Mouse (Mus musculus): Measurements from ENCODE around the gene Tle3. TPM values are rescaled to one million over a fixed set of nuclear protein-coding genes. Genes with fewer than 3 reads are reported as not detected.

Tle3 gene
- polyA plus RNA-seq, 1 experiment: 39.1 TPM

DNA sequence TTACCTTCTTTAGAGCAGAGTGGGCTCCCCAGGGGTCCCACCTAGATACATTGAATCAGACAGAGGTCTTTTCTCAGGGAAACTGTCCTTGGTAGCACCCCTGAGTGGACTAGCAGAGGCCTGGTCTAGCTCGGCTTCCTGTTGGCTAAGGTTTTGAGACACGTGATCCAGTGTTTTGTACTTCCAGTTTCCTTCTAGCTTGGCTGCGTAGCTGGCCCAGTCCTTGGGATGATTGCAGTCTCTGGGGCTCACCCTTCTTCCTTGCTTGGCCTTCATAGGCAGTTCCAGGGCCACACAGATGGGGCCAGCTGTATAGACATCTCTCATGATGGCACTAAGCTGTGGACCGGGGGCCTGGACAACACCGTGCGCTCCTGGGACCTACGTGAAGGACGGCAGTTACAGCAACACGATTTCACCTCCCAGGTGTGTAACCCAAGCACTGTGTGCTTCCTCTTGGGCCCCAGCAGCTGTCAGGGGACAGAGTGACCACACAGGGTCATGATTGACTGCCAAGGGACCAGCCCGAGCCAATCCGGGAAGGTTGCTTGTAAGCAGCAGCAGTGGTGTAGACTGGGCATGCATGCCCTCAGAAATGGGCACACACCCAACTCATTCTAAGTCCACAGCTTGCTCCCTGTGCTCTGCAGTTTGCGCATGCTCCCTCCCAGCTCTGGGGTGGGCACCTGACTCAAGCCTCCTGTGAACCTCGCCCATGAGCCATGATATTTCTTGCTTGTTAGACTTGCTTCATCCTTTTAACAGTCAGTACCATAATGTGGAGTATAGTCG is 41.7 kb downstream of the Tle3 start:
- no peak overlapping the region for H3K4me3 ChIP-seq (ENCODE audit: insufficient read depth, poor library complexity, severe bottlenecking)
- peaks cover 83% of the 10 kb centered on the region for H3K36me3 ChIP-seq (ENCODE audit: control insufficient read depth, insufficient read depth)
- TF ChIP-seq CEBPB (IDR thresholded peaks at IDR 0.05; ENCODE audit: low read depth): no peak
- no peak for TF ChIP-seq MYOD1 (IDR thresholded peaks at IDR 0.05; ENCODE audit: control insufficient read depth, insufficient read length, low read depth)
- no peak for TF ChIP-seq FOSL1 (IDR thresholded peaks at IDR 0.05; ENCODE audit: insufficient read depth, low read length, poor library complexity, severe bottlenecking)
- no peak for TF ChIP-seq MYOG (IDR thresholded peaks at IDR 0.05; ENCODE audit: control insufficient read depth, extremely low read depth, insufficient read length)
- no peak for TF ChIP-seq CTCF (IDR thresholded peaks at IDR 0.05; ENCODE audit: control insufficient read depth, insufficient read depth, insufficient read length)
- no peak for TF ChIP-seq USF1 (IDR thresholded peaks at IDR 0.05; ENCODE audit: low read depth)
- TF ChIP-seq MAX (IDR thresholded peaks at IDR 0.05): no peak
- no peaks in the 10 kb centered on the region for H3K79me3 ChIP-seq (ENCODE audit: low read depth)
- no peaks in the 10 kb centered on the region for H3K27me3 ChIP-seq (ENCODE audit: control insufficient read depth, insufficient read depth, insufficient read length)
- H3ac ChIP-seq (ENCODE audit: control insufficient read depth, insufficient read length, low read depth): no peak overlapping the region
- no peaks in the 10 kb centered on the region for H3K79me2 ChIP-seq (ENCODE audit: control insufficient read depth, insufficient read depth)

GRCm38 (mm10) chr9:61416571-61416970 is 44.4 kb downstream of the Tle3 start:
- H3K79me3 ChIP-seq (ENCODE audit: low read depth): no peaks in the 10 kb centered on the region
- H3K79me2 ChIP-seq (ENCODE audit: control insufficient read depth, insufficient read depth): no peaks in the 10 kb centered on the region
- no peak for TF ChIP-seq CEBPB (IDR thresholded peaks at IDR 0.05; ENCODE audit: low read depth)
- TF ChIP-seq FOSL1 (IDR thresholded peaks at IDR 0.05; ENCODE audit: insufficient read depth, low read length, poor library complexity, severe bottlenecking): no peak
- TF ChIP-seq MAX (IDR thresholded peaks at IDR 0.05): no peak
- no peak for TF ChIP-seq CTCF (IDR thresholded peaks at IDR 0.05; ENCODE audit: control insufficient read depth, insufficient read depth, insufficient read length)
- no peak for TF ChIP-seq MYOD1 (IDR thresholded peaks at IDR 0.05; ENCODE audit: control insufficient read depth, insufficient read length, low read depth)
- TF ChIP-seq USF1 (IDR thresholded peaks at IDR 0.05; ENCODE audit: low read depth): no peak
- TF ChIP-seq MYOG (IDR thresholded peaks at IDR 0.05; ENCODE audit: control insufficient read depth, extremely low read depth, insufficient read length): no peak
- no peak overlapping the region for H3ac ChIP-seq (ENCODE audit: control insufficient read depth, insufficient read length, low read depth)
- no peaks in the 10 kb centered on the region for H3K27me3 ChIP-seq (ENCODE audit: control insufficient read depth, insufficient read depth, insufficient read length)
- no peak overlapping the region for H3K4me3 ChIP-seq (ENCODE audit: insufficient read depth, poor library complexity, severe bottlenecking)
- H3K36me3 ChIP-seq (ENCODE audit: control insufficient read depth, insufficient read depth): peaks cover 62% of the 10 kb centered on the region

DNA sequence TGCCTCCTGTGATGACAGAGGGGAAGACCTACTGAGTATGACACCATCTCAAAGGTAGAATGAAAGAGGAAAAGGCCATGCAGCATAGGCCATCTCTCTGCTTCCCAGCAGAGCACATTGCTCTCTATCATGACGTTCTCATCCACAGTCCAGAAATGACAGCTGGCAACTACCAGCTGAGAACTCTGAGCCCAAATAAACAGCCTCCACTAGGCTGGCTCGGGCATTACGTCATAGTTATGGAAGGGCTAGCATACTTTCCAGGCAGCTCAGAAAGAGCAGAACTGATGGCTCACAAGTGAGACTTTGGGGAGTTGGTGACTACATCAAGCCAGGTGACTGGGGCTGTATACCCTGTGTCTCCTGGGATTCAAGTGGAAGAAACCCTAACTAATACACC is 49.5 kb downstream of the Tle3 start:
- Histone ChIP-seq H3K79me3 (ENCODE audit: low read depth) (no peaks in the 10 kb centered on the region), H3ac (ENCODE audit: control insufficient read depth, insufficient read length, low read depth) (no peak overlapping the region), H3K79me2 (ENCODE audit: control insufficient read depth, insufficient read depth) (no peaks in the 10 kb centered on the region), H3K36me3 (ENCODE audit: control insufficient read depth, insufficient read depth) (peaks cover 17% of the 10 kb centered on the region), H3K4me3 (ENCODE audit: insufficient read depth, poor library complexity, severe bottlenecking) (no peak overlapping the region), H3K27me3 (ENCODE audit: control insufficient read depth, insufficient read depth, insufficient read length) (no peaks in the 10 kb centered on the region)
- TF ChIP-seq CTCF (IDR thresholded peaks at IDR 0.05; ENCODE audit: control insufficient read depth, insufficient read depth, insufficient read length) (no peak), USF1 (IDR thresholded peaks at IDR 0.05; ENCODE audit: low read depth) (no peak), FOSL1 (IDR thresholded peaks at IDR 0.05; ENCODE audit: insufficient read depth, low read length, poor library complexity, severe bottlenecking) (no peak), CEBPB (IDR thresholded peaks at IDR 0.05; ENCODE audit: low read depth) (no peak), MYOG (IDR thresholded peaks at IDR 0.05; ENCODE audit: control insufficient read depth, extremely low read depth, insufficient read length) (no peak), MAX (IDR thresholded peaks at IDR 0.05) (no peak), MYOD1 (IDR thresholded peaks at IDR 0.05; ENCODE audit: control insufficient read depth, insufficient read length, low read depth) (no peak)

DNA sequence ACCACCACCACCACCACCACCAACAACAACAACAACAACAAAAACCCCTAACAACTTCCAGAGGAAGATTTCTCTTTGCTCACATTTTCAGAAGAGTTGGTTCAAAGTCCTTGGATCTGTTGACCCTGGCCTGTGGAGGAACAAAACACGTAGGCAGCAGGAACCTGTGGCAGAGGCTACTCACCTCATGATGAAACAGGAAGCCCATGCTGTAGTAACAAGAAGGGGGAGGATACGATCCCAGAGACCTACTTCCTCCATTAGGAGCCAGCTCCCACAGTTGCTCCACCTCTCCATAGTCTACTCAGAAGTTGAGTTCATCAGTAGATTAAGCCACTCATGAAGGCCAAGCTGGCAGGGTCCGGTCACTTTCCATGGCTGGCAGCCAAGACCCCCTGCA is 52.1 kb downstream of the Tle3 start:
- TF ChIP-seq MYOG (IDR thresholded peaks at IDR 0.05; ENCODE audit: control insufficient read depth, extremely low read depth, insufficient read length) (no peak), CEBPB (IDR thresholded peaks at IDR 0.05; ENCODE audit: low read depth) (no peak), MYOD1 (IDR thresholded peaks at IDR 0.05; ENCODE audit: control insufficient read depth, insufficient read length, low read depth) (no peak), USF1 (IDR thresholded peaks at IDR 0.05; ENCODE audit: low read depth) (no peak), CTCF (IDR thresholded peaks at IDR 0.05; ENCODE audit: control insufficient read depth, insufficient read depth, insufficient read length) (no peak), FOSL1 (IDR thresholded peaks at IDR 0.05; ENCODE audit: insufficient read depth, low read length, poor library complexity, severe bottlenecking) (no peak), MAX (IDR thresholded peaks at IDR 0.05) (no peak)
- no peak overlapping the region for H3ac ChIP-seq (ENCODE audit: control insufficient read depth, insufficient read length, low read depth)
- H3K36me3 ChIP-seq (ENCODE audit: control insufficient read depth, insufficient read depth): peaks cover 3% of the 10 kb centered on the region

DNA sequence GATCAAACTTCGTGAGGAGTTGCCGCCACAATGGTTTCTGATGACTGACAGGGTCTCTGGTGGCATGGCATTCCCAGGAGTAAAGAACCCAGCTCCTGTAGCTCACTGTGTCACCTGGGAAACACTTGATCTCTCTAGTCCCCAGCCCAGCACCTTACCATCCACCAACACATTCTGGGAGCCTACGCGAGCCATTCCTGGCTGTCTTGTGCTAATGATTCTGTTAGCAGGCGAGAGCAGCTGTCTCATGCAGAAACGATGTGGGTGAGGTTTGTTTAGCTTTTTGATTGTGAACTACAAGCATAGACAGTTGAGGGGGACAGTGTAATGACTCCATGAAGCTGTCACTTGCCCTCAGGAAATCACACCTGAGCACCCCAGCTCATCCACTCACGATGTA is 54.3 kb downstream of the Tle3 start:
- TF ChIP-seq CTCF (IDR thresholded peaks at IDR 0.05; ENCODE audit: control insufficient read depth, insufficient read depth, insufficient read length) (no peak), USF1 (IDR thresholded peaks at IDR 0.05; ENCODE audit: low read depth) (no peak), CEBPB (IDR thresholded peaks at IDR 0.05; ENCODE audit: low read depth) (no peak), MYOD1 (IDR thresholded peaks at IDR 0.05; ENCODE audit: control insufficient read depth, insufficient read length, low read depth) (no peak), MAX (IDR thresholded peaks at IDR 0.05) (no peak), MYOG (IDR thresholded peaks at IDR 0.05; ENCODE audit: control insufficient read depth, extremely low read depth, insufficient read length) (no peak), FOSL1 (IDR thresholded peaks at IDR 0.05; ENCODE audit: insufficient read depth, low read length, poor library complexity, severe bottlenecking) (no peak)
- no peaks in the 10 kb centered on the region for H3K79me2 ChIP-seq (ENCODE audit: control insufficient read depth, insufficient read depth)
- H3K36me3 ChIP-seq (ENCODE audit: control insufficient read depth, insufficient read depth): no peaks in the 10 kb centered on the region
- H3K27me3 ChIP-seq (ENCODE audit: control insufficient read depth, insufficient read depth, insufficient read length): no peaks in the 10 kb centered on the region
- no peak overlapping the region for H3K4me3 ChIP-seq (ENCODE audit: insufficient read depth, poor library complexity, severe bottlenecking)
- no peaks in the 10 kb centered on the region for H3K79me3 ChIP-seq (ENCODE audit: low read depth)
- H3ac ChIP-seq (ENCODE audit: control insufficient read depth, insufficient read length, low read depth): no peak overlapping the region

More for the DNA sequence above, 52.1 kb downstream of the Tle3 start:
- Histone ChIP-seq H3K79me3 (ENCODE audit: low read depth) (no peaks in the 10 kb centered on the region), H3K4me3 (ENCODE audit: insufficient read depth, poor library complexity, severe bottlenecking) (no peak overlapping the region), H3K79me2 (ENCODE audit: control insufficient read depth, insufficient read depth) (no peaks in the 10 kb centered on the region), H3K27me3 (ENCODE audit: control insufficient read depth, insufficient read depth, insufficient read length) (no peaks in the 10 kb centered on the region)
